Mouse (Mus musculus): ENCODE measurements around the gene Ccdc97.
A peak's percentile ranks its signal among the peaks of the same experiment; 100 is the strongest.
"Not testable (repeated sequence)": the region's sequence is repeated elsewhere in the genome, so short reads cannot be mapped to it uniquely, and the experiment has no call there.

The Ccdc97 gene

DNA sequence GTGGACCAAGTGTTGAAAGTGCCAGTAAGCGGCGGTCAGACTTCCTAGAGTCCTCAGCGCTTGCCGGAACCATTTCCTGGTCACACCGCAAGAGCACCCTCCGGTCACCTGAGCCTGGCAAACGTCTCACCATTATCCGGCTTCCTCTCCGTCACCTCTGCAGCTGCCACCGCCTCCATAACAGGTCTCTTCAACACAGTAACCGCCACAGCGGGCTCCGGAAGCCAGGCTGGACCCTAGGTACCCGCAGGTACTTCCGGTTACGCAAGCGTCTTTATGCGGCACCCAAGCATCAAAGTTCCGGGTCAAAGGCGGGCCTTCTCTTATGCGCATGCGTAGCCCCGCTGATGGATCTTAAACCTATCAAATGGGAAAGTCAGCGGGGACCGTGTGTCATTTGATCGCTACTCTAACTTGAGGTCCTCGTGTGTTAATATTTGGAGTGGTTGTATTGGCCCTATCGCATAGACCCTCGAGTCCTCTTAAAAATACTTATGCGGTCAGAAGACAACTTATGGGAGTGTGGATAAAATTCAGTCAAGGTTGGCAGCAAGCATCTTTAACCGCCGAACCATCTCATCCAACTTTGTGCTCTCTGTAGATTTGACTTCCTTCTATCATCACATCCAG is at the start of gene Ccdc97:
TSS of gene Ccdc97 (minus strand) at position 301 of the 630 bp plus-strand sequence.
- peak; percentile 95 for DNase-seq

- DNase-seq = no peak
Measured at GRCm38 (mm10) chr7:25768229-25768628, 49.3 kb upstream of the Ccdc97 start.

- peak; percentile 23 for DNase-seq
Measured at GRCm38 (mm10) chr7:25766108-25766507, 47.2 kb upstream of the Ccdc97 start.

DNA sequence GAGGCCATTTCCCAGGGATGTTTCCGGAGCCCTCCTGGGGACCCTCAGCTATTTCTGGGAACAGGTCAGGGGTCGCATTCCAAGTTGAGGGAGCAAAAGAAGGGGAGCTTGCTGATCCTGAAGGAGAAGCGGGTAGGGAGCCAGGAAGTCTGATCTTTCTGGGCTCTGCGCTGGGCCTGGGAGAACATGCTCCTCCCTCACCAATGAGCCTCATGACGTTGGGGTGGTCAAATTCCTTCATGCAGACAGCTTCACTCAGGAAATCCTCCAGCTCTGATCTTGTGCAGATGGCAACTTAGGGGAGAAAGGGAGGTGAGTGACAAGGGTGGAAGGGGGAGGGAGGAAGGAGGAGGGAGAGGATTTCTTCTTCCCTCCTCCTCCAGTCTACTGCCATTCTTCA is 45.3 kb upstream of the Ccdc97 start:
- peak; percentile 48 for DNase-seq

GRCm38 (mm10) chr7:25763678-25764077 is 44.8 kb upstream of the Ccdc97 start:
- peak; percentile 39 for DNase-seq

GRCm38 (mm10) chr7:25761354-25761753 is 42.5 kb upstream of the Ccdc97 start:
- peak; percentile 44 for DNase-seq

- DNase-seq = peak; percentile 96
Measured at GRCm38 (mm10) chr7:25756011-25756410, 37.1 kb upstream of the Ccdc97 start.

GRCm38 (mm10) chr7:25755468-25755833 is 36.6 kb upstream of the Ccdc97 start:
- peak; percentile 78 for DNase-seq

- peak; percentile 99 for DNase-seq
Measured at GRCm38 (mm10) chr7:25754738-25755467, 36.0 kb upstream of the Ccdc97 start, which contains the start of gene Hnrnpul1. Gene Hnrnpul1, minus strand, starts transcription at chr7:25754757.

GRCm38 (mm10) chr7:25754439-25754737 is 35.5 kb upstream of the Ccdc97 start:
- DNase-seq = no peak

- DNase-seq = peak; percentile 65
Measured at GRCm38 (mm10) chr7:25753643-25754438, 35.0 kb upstream of the Ccdc97 start.

DNA sequence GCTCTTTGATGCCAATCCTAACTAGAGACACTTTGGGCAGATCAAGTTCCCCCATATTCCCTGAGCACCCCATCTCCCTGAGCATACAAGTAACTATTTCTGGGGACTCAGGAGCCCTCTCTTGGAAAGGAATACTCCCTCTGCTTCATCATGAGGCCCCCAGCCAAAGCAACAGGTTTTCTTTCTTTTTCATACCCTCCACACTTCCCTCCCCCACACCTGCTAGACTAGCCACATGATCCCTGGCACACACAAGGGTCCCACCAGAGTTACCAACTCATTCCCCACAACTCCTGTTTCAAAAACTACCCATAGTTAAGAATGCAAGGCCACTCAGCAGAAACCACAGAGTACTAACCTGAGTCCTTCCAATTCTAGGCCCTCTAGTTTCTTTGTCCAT is 34.2 kb upstream of the Ccdc97 start:
- no peak for DNase-seq

DNA sequence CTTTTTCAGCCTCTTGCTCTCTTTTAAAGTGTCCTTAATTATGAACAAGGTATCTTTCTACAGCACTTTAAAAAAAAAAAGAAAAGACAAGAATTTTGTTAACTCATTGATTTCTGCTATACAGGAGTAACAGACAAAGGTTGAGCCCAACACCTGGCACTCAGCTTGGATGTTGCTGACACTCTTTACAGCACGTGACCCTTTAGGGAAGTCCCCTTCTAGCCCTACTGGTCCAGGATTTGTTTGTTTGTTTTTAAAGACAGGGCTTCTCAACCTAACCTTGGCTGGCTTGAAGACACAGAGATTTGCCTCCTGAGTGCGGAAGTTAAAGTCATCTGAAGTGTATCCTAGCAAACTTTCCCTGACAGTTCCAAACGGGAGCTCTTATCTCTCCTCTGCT is 28.0 kb upstream of the Ccdc97 start:
- no peak for DNase-seq

DNA sequence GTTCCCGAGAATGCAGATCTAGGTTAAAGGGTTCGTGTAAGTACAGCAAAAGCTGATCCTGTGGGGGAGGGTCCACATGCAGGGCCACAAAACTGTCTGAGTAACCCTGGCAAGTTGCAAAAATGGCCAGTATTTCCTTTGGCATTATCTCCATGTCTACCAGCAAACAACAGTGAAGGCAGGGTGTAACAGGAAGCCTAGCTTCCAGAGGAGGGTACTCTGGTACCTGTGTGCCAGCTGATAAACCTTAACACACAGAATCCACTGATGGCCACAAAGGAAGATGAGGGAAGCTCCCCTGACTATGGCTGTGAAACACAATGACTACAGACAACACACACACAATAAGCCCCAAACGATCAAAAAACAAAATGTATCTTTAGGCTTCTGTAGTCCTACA is 19.4 kb upstream of the Ccdc97 start:
- no peak for DNase-seq

DNA sequence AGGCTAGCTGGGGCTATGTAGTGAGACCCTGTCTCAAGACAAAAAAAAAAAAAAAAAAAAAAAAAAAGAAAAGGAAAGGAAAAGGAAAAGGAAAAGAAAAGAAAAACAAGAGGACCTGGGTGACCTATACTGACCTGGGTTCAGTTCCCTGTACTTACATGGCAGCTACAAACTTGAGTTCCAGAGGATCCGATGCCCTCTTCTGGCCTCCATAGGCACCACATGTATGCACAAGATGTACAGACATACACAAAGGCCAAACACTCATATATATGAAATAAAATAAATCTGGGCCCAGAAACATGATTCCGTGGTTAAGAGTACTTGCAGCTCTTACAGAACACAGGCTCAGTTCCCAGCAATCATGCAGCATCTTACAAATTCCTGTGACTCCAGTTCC is 18.0 kb upstream of the Ccdc97 start:
- no peak for DNase-seq

DNA sequence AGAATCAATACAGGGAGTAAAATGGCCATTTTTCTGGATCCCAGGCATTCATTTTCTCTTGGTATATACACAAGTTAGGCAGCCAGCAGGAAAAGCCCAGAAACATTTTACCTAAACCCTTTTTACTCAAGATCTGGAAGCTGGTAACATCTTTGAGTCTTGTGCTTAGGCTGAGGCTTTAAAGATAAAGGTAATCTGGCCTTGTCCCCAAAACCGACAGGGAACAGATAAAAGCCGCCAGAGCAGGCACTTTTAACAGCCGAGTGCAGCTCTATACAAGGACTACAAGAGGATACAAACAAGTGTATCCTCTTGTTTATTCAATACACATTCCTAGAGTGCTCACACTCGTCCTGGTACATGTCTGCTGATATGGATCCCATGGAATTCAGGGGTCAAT is 16.1 kb upstream of the Ccdc97 start:
- DNase-seq = no peak

DNA sequence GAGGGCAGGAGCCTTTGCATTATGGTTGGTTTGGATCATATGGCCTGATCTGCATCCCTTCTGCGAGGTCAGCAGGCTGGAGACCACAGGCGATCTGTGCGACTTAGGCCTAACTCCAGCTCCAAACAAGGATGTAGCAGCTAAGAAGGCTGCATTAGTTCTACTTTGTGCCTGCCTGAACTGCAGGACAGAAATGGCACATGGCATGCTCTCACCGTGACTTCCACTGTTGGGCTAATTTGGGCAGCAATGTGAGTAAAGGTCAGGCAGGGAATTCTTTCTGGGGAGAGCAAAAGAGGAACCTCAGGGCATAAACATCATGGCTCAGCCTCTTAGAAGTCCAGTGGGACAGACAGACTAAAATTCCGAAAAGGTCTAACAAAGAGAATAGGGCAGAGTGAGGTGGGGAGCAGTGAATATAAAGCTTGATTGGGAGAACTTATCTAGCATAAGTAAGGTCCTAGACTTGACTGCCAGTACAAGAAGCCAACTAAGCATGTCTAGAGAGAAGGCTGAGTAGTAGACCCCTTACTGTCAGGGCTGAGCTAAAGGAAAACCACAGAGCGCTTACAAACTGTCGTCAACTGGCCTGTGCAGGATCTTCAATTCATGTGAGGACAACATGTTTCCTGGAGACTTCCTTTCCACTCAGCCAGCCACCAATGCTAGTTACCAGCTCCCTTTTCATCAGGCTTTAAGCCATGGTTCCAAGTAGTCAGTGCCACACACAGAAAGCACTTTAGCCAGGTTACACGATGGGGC is 12.6 kb upstream of the Ccdc97 start:
- no peak for DNase-seq

GRCm38 (mm10) chr7:25729862-25730261 is 11.0 kb upstream of the Ccdc97 start:
- peak; percentile 35 for DNase-seq

GRCm38 (mm10) chr7:25729396-25729795 is 10.5 kb upstream of the Ccdc97 start:
- no peak for DNase-seq

- no peak for DNase-seq
Measured at GRCm38 (mm10) chr7:25727800-25728199, 8.9 kb upstream of the Ccdc97 start.

DNA sequence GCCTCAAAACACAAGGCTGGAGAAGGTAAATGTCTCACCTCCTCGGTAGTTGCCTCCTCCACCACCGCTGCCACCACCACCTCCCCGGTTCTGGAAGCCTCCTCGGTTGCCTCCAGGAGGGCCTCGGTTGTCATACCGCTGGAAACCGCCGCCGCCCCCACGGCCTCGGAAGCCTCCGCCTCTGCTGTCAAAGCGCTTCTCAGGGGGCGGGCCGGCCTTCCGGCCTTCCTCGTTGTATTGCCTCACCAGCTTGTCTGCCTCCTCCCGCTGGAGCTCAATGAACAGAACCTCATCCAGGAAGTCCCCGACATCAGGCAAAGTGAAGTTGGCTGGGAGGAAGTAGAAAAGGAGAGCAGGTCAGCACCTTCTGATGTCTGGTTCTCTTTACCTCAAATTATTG is 7.0 kb upstream of the Ccdc97 start:
- DNase-seq = no peak

DNA sequence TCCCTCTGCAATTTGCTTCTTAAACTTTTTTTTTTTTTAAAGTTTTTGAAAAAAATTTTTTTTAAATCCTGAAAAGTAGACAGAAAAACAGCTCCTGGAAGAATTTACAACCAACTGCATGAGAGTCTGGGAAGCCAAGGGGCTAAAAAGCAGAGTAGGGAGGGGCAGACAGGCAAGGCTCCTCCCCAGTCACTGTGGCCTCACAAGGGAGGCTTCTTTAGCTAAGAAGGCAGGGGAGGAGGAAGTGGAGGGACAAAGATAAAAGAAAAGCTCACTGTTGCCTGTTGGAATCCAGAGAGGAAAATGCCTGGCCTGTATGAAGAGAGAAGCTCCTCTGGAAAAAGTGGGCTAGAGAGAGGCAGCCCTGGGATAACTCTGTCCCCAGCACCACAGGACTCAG is 2.9 kb upstream of the Ccdc97 start:
- DNase-seq = not testable (repeated sequence)

GRCm38 (mm10) chr7:25720760-25721159 is 1.9 kb upstream of the Ccdc97 start:
- no peak for DNase-seq

Measured in lung, postnatal 10 days (tissue).